In the genomic region with DNA sequence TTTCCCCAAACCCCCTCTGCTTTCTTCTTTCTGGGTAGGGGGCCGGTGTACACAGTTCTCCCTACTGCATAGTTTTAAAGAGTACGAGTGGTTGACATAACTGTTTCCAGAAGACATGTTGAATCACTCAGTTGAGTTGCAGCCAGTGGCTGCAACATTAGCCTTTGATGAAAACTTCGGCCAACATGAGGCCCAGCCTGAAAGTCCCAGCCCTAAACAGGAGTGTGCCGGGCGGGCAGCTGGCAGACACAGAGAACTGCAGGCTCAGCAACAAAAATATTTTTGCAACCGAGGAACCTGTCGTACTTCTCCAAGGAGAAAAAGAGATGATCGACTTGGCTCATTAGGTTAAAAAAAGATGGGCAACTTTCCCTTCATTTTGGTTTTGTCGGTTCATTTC, we compare ENCODE assay signal across 34 mouse cellular contexts. TPM values are rescaled to one million over a fixed set of nuclear protein-coding genes. Genes with fewer than 3 reads are reported as not detected.
A peak's percentile ranks its signal among the peaks of the same experiment; 100 is the strongest.
DNase-seq lines count a peak whose midpoint lies in the region; ATAC-seq and TF ChIP-seq lines count a peak whose summit lies in the region.
"Had no signal": no experiment of that assay in that cellular context is flagged by ENCODE, and none has a peak within 500 bp of the region (broad histone marks: within the 10 kb centered on the region; RNA-seq: fewer than 3 reads in every experiment).

No protein-coding gene starts in this region.

- WGBS in heart, embryonic 10.5 days = 89% methylated on average over 9 of the region's 9 CpGs
- 55% methylated on average over 9 of the region's 9 CpGs for WGBS in limb, embryonic 14.5 days

- ATAC-seq in limb, embryonic 14.5 days (ENCODE audit: low FRiP score, low read depth) = peak; percentile 38; the same call in 1 of the 2 replicates
- ATAC-seq: forebrain, embryonic 16.5 days; intestine, postnatal 0 days had no signal

- DNase-seq in heart, postnatal 25 days (ENCODE audit: low spot score) = peak; percentile 33
- DNase-seq in heart, embryonic 10.5 days (ENCODE audit: low spot score) = no peak
- peak; percentile 52 to 66 for DNase-seq in gastrocnemius, adult 8-10 months (ENCODE audit: low spot score in 2 of 2)
- peak; percentile 71 for DNase-seq in limb, embryonic 14.5 days (ENCODE audit: low spot score)
- no peak for DNase-seq in left cerebral cortex, postnatal 14 days (ENCODE audit: low spot score in 2 of 2)
- no peak for DNase-seq in kidney, adult 11 months
- no peak for DNase-seq in adrenal gland, adult 2 months
- DNase-seq: adrenal gland, postnatal 10 days; cerebellum, adult 11-12 months; cerebellum, adult 9-11 months; kidney, postnatal 14 days; layer of hippocampus, adult 9-11 months; liver; lung, embryonic 14.5 days; right cerebral cortex, adult 18-20 months; thymus, adult 18-20 months; thymus, postnatal 25 days had no signal

- H3K9me3 ChIP-seq in heart, embryonic 10.5 days = no peaks in the 10 kb centered on the region
- H3K9me3 ChIP-seq in limb, embryonic 14.5 days (ENCODE audit: control insufficient read depth, low read length) = no peaks in the 10 kb centered on the region
- H3K9me3 ChIP-seq: forebrain, embryonic 10.5 days; neural tube, embryonic 12.5 days had no signal

- H3K4me3 ChIP-seq in heart, embryonic 10.5 days = no peak overlapping the region
- H3K4me3 ChIP-seq in brown adipose tissue, adult 24 weeks (ENCODE audit: insufficient read depth, low read depth, low read length) = no peak overlapping the region
- H3K4me3 ChIP-seq in limb, embryonic 14.5 days (replicated peaks; ENCODE audit: low read length) = no peak overlapping the region
- H3K4me3 ChIP-seq: forebrain, embryonic 10.5 days; myocyte; neural tube, embryonic 12.5 days had no signal

- TF ChIP-seq POLR2A in limb, embryonic 14.5 days (IDR thresholded peaks at IDR 0.05; ENCODE audit: borderline replicate concordance, extremely low read depth, insufficient read depth, insufficient read length) = no peak

- peaks cover 29% of the 10 kb centered on the region for H3K4me1 ChIP-seq in heart, embryonic 10.5 days
- peaks cover 7% of the 10 kb centered on the region; the same call in 1 of the 2 replicates for H3K4me1 ChIP-seq in brown adipose tissue, adult 24 weeks (ENCODE audit: control insufficient read depth, insufficient read depth, insufficient read length, low read length)
- H3K4me1 ChIP-seq in limb, embryonic 14.5 days (ENCODE audit: control insufficient read depth, insufficient read depth, low read length) = peaks cover 45% of the 10 kb centered on the region

- H3K36me3 ChIP-seq in heart, embryonic 10.5 days = 0 out of 2 replicates have a peak, but pooled peaks cover 3% of the 10 kb centered on the region
- peaks cover under 1% of the 10 kb centered on the region; the same call in 1 of the 2 replicates for H3K36me3 ChIP-seq in limb, embryonic 14.5 days (ENCODE audit: control insufficient read depth, insufficient read depth, low read length)
- H3K36me3 ChIP-seq: forebrain, embryonic 10.5 days; neural tube, embryonic 12.5 days had no signal

- no peak overlapping the region for H3K4me2 ChIP-seq in limb, embryonic 14.5 days (replicated peaks; ENCODE audit: low read depth, low read length, severe bottlenecking)
- H3K4me2 ChIP-seq: heart, embryonic 11.5 days; hindbrain, embryonic 14.5 days; lung, embryonic 14.5 days; midbrain, embryonic 11.5 days; neural tube, embryonic 12.5 days had no signal

- no peak overlapping the region for H3K27ac ChIP-seq in heart, embryonic 10.5 days
- 0 out of 2 replicates have a peak overlapping the region, but pooled peaks have one; percentile 8 for H3K27ac ChIP-seq in brown adipose tissue, adult 24 weeks (replicated peaks; ENCODE audit: low read depth, low read length)
- H3K27ac ChIP-seq in limb, embryonic 14.5 days (replicated peaks; ENCODE audit: low read depth, low read length) = no peak overlapping the region
- H3K27ac ChIP-seq: forebrain, embryonic 10.5 days; hindbrain, embryonic 14.5 days; liver, embryonic 14.5 days; neural tube, embryonic 12.5 days; stomach, postnatal 0 days had no signal

- H3K9ac ChIP-seq in limb, embryonic 14.5 days (ENCODE audit: low read depth, low read length, severe bottlenecking) = no peak overlapping the region
- H3K9ac ChIP-seq: hindbrain, embryonic 14.5 days; liver, embryonic 14.5 days; lung, embryonic 14.5 days; neural tube, embryonic 12.5 days had no signal

- H3K27me3 ChIP-seq in heart, embryonic 10.5 days (ENCODE audit: insufficient read depth, poor library complexity, severe bottlenecking) = no peaks in the 10 kb centered on the region
- no peaks in the 10 kb centered on the region for H3K27me3 ChIP-seq in limb, embryonic 14.5 days (ENCODE audit: control insufficient read depth, insufficient read depth, low read length)
- H3K27me3 ChIP-seq: neural tube, embryonic 12.5 days had no signal

- intact Hi-C loops in heart, postnatal 25 days (cut with DNase I) = no loop called here
- intact Hi-C loops in left cerebral cortex, postnatal 14 days (cut with DNase I) = no loop called here

RNA-seq across cellular contexts. Expression of a gene that starts 36.9 kb away (rescaled TPM):
- 100 to 1,000 TPM; 122 to 142 TPM for total RNA-seq in heart, postnatal 25 days (2021)
- polyA plus RNA-seq in heart, embryonic 10.5 days (2016; fragmentation: Nextera tagmentation; extraction: Ambion mirVana) = 7.7 and 20.0 TPM in 2 replicates
- polyA plus RNA-seq in brown adipose tissue, adult 24 weeks (2012; ENCODE audit: insufficient read depth, insufficient read length, missing spikeins) = 40.6 and 47.3 TPM in 2 replicates
- 10 to 100 TPM; 33.9 to 51.0 (median 36.5) TPM for total RNA-seq in gastrocnemius, adult 8-10 months (2022)
- polyA plus RNA-seq in limb, embryonic 14.5 days (2012; rRNA removed) = 102 and 124 TPM in 2 replicates
- polyA plus RNA-seq in limb, embryonic 14.5 days (2014; fragmentation: Nextera tagmentation; extraction: Ambion mirVana) = 224 and 233 TPM in 2 replicates
- total RNA-seq in left cerebral cortex, postnatal 14 days (2021) = 100 to 1,000 TPM; 222 to 262 TPM
- 10 to 100 TPM; 34.5 to 87.0 TPM for total RNA-seq in adrenal gland, adult 2 months (2021)
- 90.6 and 134 TPM in 2 replicates for polyA plus RNA-seq in adrenal gland, adult 2 months (2012; rRNA removed)
- total RNA-seq: common myeloid progenitor, adult 5-6 weeks; hematopoietic stem cell, adult 5-6 weeks; megakaryocyte, adult 5-6 weeks had no signal

RNA-seq across cellular contexts. Expression of a gene that starts 59.1 kb away (rescaled TPM):
- not detected for total RNA-seq in heart, postnatal 25 days (2021)
- 0.04 TPM in 1 of 2 replicates, not detected in the other for polyA plus RNA-seq in heart, embryonic 10.5 days (2016; fragmentation: Nextera tagmentation; extraction: Ambion mirVana)
- not detected in 2 replicates for polyA plus RNA-seq in brown adipose tissue, adult 24 weeks (2012; ENCODE audit: insufficient read depth, insufficient read length, missing spikeins)
- total RNA-seq in gastrocnemius, adult 8-10 months (2022) = not detected
- 0.04 and 0.06 TPM in 2 replicates for polyA plus RNA-seq in limb, embryonic 14.5 days (2012; rRNA removed)
- not detected in 2 replicates for polyA plus RNA-seq in limb, embryonic 14.5 days (2014; fragmentation: Nextera tagmentation; extraction: Ambion mirVana)
- not detected for total RNA-seq in left cerebral cortex, postnatal 14 days (2021)
- total RNA-seq in adrenal gland, adult 2 months (2021) = under 1 TPM in 1 of 2 experiments, not detected in 1; 0.03 TPM
- polyA plus RNA-seq in adrenal gland, adult 2 months (2012; rRNA removed) = 0.08 TPM in 1 of 2 replicates, not detected in the other
- total RNA-seq: common myeloid progenitor, adult 5-6 weeks; hematopoietic stem cell, adult 5-6 weeks; left cerebral cortex, adult 18-20 months; left cerebral cortex, postnatal 25 days; megakaryocyte, adult 5-6 weeks had no signal
- polyA plus RNA-seq: forebrain, embryonic 10.5 days; forebrain, embryonic 16.5 days; heart, embryonic 11.5 days; hindbrain, embryonic 14.5 days; kidney, embryonic 14.5 days; liver, embryonic 14.5 days; lung, embryonic 14.5 days; midbrain, embryonic 11.5 days; myocyte; neural tube, embryonic 12.5 days had no signal

Comparison
In these comparisons a context has a peak if more than half of its experiments do, and no peak if none do; other contexts are left out.
1. DNase-seq: peak in heart, postnatal 25 days (single experiment), gastrocnemius, adult 8-10 months (2 of 2) and limb, embryonic 14.5 days (single experiment); none in heart, embryonic 10.5 days (single experiment), left cerebral cortex, postnatal 14 days (0 of 2), kidney, adult 11 months (single experiment) and adrenal gland, adult 2 months (single experiment).